In the genomic region with DNA sequence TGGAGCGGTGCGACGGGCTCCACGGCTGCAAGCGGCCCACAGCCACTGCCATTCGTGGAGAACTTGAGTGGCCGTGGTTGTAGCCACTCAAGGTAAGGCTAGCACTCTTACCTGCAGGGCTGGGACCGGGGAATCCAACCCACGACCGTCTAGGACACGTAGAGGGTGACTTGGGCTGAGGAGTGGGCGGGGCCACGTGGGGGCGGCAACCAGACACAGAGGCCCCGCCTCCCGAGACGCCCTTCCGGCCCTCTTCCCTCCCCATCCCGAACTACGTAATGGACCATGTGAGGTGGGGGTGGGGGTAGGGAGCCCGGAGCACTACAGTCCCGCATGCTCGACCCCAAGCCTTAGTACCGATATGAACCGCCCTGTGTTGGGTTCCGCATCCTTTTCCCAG, we compare ENCODE assay signal across 7 mouse cellular contexts.
DNase-seq lines count a peak whose midpoint lies in the region; ATAC-seq and TF ChIP-seq lines count a peak whose summit lies in the region.

No protein-coding gene starts in this region.

- DNase-seq in T-cell, adult 2 months (ENCODE audit: low spot score) = peak; percentile 47
- DNase-seq in adrenal gland, postnatal 4 days (ENCODE audit: low spot score in 2 of 2) = peak; percentile 26 to 50
- peak; percentile 22 for DNase-seq in liver, adult 2 months (ENCODE audit: extremely low read depth, low read depth, low spot score)

- H3K9me3 ChIP-seq in forebrain, embryonic 13.5 days (replicated peaks) = no peaks in the 10 kb centered on the region
- peaks cover 13% of the 10 kb centered on the region; the same call in 1 of the 2 replicates for H3K9me3 ChIP-seq in midbrain, embryonic 16.5 days (replicated peaks; ENCODE audit: control insufficient read depth, low read length, poor library complexity, severe bottlenecking)
- no peaks in the 10 kb centered on the region; the same call in 1 of the 2 replicates for H3K9me3 ChIP-seq in stomach, embryonic 16.5 days (replicated peaks; ENCODE audit: control insufficient read depth, low read length)

- no peaks in the 10 kb centered on the region for H3K79me2 ChIP-seq in liver, adult 2 months (ENCODE audit: control insufficient read depth, insufficient read depth, low read length)

- TF ChIP-seq POLR2A in liver, adult 2 months (IDR thresholded peaks at IDR 0.05; ENCODE audit: extremely low read depth, insufficient read depth, low read length) = no peak

- H3K27ac ChIP-seq in forebrain, embryonic 13.5 days = no peak overlapping the region
- no peak overlapping the region for H3K27ac ChIP-seq in liver, adult 2 months (replicated peaks; ENCODE audit: insufficient read depth, low read depth, low read length)
- H3K27ac ChIP-seq in midbrain, embryonic 16.5 days (ENCODE audit: low read length) = no peak overlapping the region
- no peak overlapping the region for H3K27ac ChIP-seq in stomach, embryonic 16.5 days (ENCODE audit: low read length)

- no peak for TF ChIP-seq CTCF in liver, adult 2 months (IDR thresholded peaks at IDR 0.05; ENCODE audit: low read depth, low read length)

- peak; percentile 94 for ATAC-seq in forebrain, embryonic 13.5 days
- ATAC-seq in inflammation-experienced regulatory T-cells, adult 6 months = peak; percentile 73
- peak; percentile 94 for ATAC-seq in midbrain, embryonic 16.5 days
- ATAC-seq in stomach, embryonic 16.5 days (ENCODE audit: insufficient read depth, low FRiP score) = peak; percentile 94

- peaks cover 13% of the 10 kb centered on the region for H3K36me3 ChIP-seq in forebrain, embryonic 13.5 days (ENCODE audit: poor library complexity, severe bottlenecking)
- H3K36me3 ChIP-seq in liver, adult 2 months (ENCODE audit: control insufficient read depth, insufficient read depth, low read length) = no peaks in the 10 kb centered on the region
- H3K36me3 ChIP-seq in midbrain, embryonic 16.5 days (ENCODE audit: control insufficient read depth, insufficient read depth, low read length) = 0 out of 2 replicates have a peak, but pooled peaks cover 2% of the 10 kb centered on the region
- no peaks in the 10 kb centered on the region; the same call in 1 of the 2 replicates for H3K36me3 ChIP-seq in stomach, embryonic 16.5 days (ENCODE audit: control insufficient read depth, insufficient read depth, low read length)

- H3K4me1 ChIP-seq in forebrain, embryonic 13.5 days = peaks cover 15% of the 10 kb centered on the region; the same call in 1 of the 2 replicates
- H3K4me1 ChIP-seq in liver, adult 2 months (ENCODE audit: control insufficient read depth, insufficient read depth, low read length) = no peaks in the 10 kb centered on the region
- peaks cover 9% of the 10 kb centered on the region; the same call in 1 of the 2 replicates for H3K4me1 ChIP-seq in midbrain, embryonic 16.5 days (ENCODE audit: control insufficient read depth, insufficient read depth, low read length)
- no peaks in the 10 kb centered on the region for H3K4me1 ChIP-seq in stomach, embryonic 16.5 days (ENCODE audit: control insufficient read depth, insufficient read depth, low read length)

- no peaks in the 10 kb centered on the region for H3K27me3 ChIP-seq in forebrain, embryonic 13.5 days
- no peaks in the 10 kb centered on the region for H3K27me3 ChIP-seq in liver, adult 2 months (ENCODE audit: control insufficient read depth, insufficient read depth, low read length)
- no peaks in the 10 kb centered on the region for H3K27me3 ChIP-seq in midbrain, embryonic 16.5 days (ENCODE audit: control insufficient read depth, insufficient read depth, low read depth, low read length)
- H3K27me3 ChIP-seq in stomach, embryonic 16.5 days (ENCODE audit: control insufficient read depth, insufficient read depth, low read length) = no peaks in the 10 kb centered on the region

- WGBS in forebrain, embryonic 13.5 days = 3% methylated on average over 26 of the region's 26 CpGs
- 17% methylated on average over 26 of the region's 26 CpGs for WGBS in liver, adult 2 months
- 3% methylated on average over 26 of the region's 26 CpGs for WGBS in midbrain, embryonic 16.5 days
- WGBS in stomach, embryonic 16.5 days = 3% methylated on average over 26 of the region's 26 CpGs

- H3K9ac ChIP-seq in forebrain, embryonic 13.5 days = 0 out of 2 replicates have a peak overlapping the region, but pooled peaks have one; percentile 52
- no peak overlapping the region for H3K9ac ChIP-seq in liver, adult 2 months (ENCODE audit: low read depth, low read length)
- 0 out of 2 replicates have a peak overlapping the region, but pooled peaks have one; percentile 46 for H3K9ac ChIP-seq in midbrain, embryonic 16.5 days (ENCODE audit: low read depth, low read length)
- H3K9ac ChIP-seq in stomach, embryonic 16.5 days (ENCODE audit: low read length) = peak overlapping the region; percentile 26

- peak overlapping the region; percentile 40 for H3K4me3 ChIP-seq in forebrain, embryonic 13.5 days
- H3K4me3 ChIP-seq in liver, adult 2 months (ENCODE audit: insufficient read depth, low read depth, low read length) = peak overlapping the region; percentile 40
- H3K4me3 ChIP-seq in midbrain, embryonic 16.5 days (ENCODE audit: low read depth, low read length) = peak overlapping the region; percentile 37
- peak overlapping the region; percentile 49 for H3K4me3 ChIP-seq in stomach, embryonic 16.5 days (replicated peaks; ENCODE audit: low read length)

- peak overlapping the region; percentile 60 for H3K4me2 ChIP-seq in forebrain, embryonic 13.5 days
- H3K4me2 ChIP-seq in midbrain, embryonic 16.5 days (ENCODE audit: low read length) = peak overlapping the region; percentile 56
- H3K4me2 ChIP-seq in stomach, embryonic 16.5 days (ENCODE audit: low read depth, low read length) = peak overlapping the region; percentile 52
